Mouse (Mus musculus) kidney, embryonic 16.5 days (tissue): ENCODE measurements around the gene Gm42906. TPM values are rescaled to one million over a fixed set of nuclear protein-coding genes. Genes with fewer than 3 reads are reported as not detected.

Experiments
- ATAC-seq: fragments of 200-750 bp; cut with Nextera tagmentation; 2 replicates; pipeline ENCODE4 v1.8.0; 2017; ENCODE audit warnings: moderate TSS enrichment; ENCODE audit not compliant: low FRiP score, low TSS enrichment
- H3K27ac ChIP-seq: fragments of 300-500 bp; sonication (generic); 2 replicates; pipeline ENCODE4 v1.5.1; 2014; ENCODE audit warnings: low read length
- H3K27me3 ChIP-seq: fragments of 300-500 bp; sonication (generic); 2 replicates; pipeline ENCODE4 v1.6.1; 2014; ENCODE audit warnings: low read length, control low read depth, mixed read lengths; ENCODE audit not compliant: insufficient read depth
- H3K36me3 ChIP-seq: fragments of 300-500 bp; sonication (generic); 2 replicates; pipeline ENCODE4 v1.6.1; 2014; ENCODE audit warnings: low read length, control low read depth, mixed read lengths; ENCODE audit not compliant: insufficient read depth
- H3K4me1 ChIP-seq: fragments of 300-500 bp; sonication (generic); 2 replicates; pipeline ENCODE4 v1.6.1; 2014; ENCODE audit warnings: low read length, control low read depth, mixed read lengths; ENCODE audit not compliant: insufficient read depth
- H3K4me2 ChIP-seq: fragments of 300-500 bp; sonication (generic); replicated peaks from 2 replicates; pipeline ENCODE4 v1.6.1; 2014; ENCODE audit warnings: low read depth, low read length
- H3K4me3 ChIP-seq: fragments of 300-500 bp; sonication (generic); 2 replicates; pipeline ENCODE4 v1.5.1; 2014; ENCODE audit warnings: mild to moderate bottlenecking, low read length
- H3K9ac ChIP-seq: fragments of 300-500 bp; sonication (generic); replicated peaks from 2 replicates; pipeline ENCODE4 v1.6.1; 2014; ENCODE audit warnings: low read length
- H3K9me3 ChIP-seq: fragments of 300-500 bp; sonication (generic); 2 replicates; pipeline ENCODE4 v1.6.1; 2016; ENCODE audit warnings: low read length, control low read depth
- WGBS: fragments of 180-500 bp; shearing (Covaris S2); extraction: QIAGEN DNeasy Blood & Tissue Kit; methylation state at CpG from one replicate; pipeline ENCODE4 v1.1.7; 2014; 5-methylcytosine and 5-hydroxymethylcytosine counted together
- polyA plus RNA-seq: library from polyadenylated mRNA; unstranded; fragments of >200 nt; fragmentation: Nextera tagmentation; extraction: Ambion mirVana; gene quantifications from 2 replicates; pipeline ENCODE4 v1.2.1, GENCODE M21; 2015

The Gm42906 gene
- polyA plus RNA-seq, 1 experiment from 2014 or later: not detected

- ATAC-seq: no peak
- Histone ChIP-seq H3K4me3 (no peak overlapping the region), H3K4me1 (peaks cover 25% of the 10 kb centered on the region), H3K27me3 (no peaks in the 10 kb centered on the region), H3K4me2 (no peak overlapping the region), H3K9ac (no peak overlapping the region), H3K27ac (no peak overlapping the region), H3K9me3 (no peaks in the 10 kb centered on the region), H3K36me3 (no peaks in the 10 kb centered on the region)
- WGBS: 90% methylated on average over 9 of the region's 9 CpGs
Measured at GRCm38 (mm10) chr5:151151549-151151948, 276.4 kb downstream of the Gm42906 start.

- Histone ChIP-seq H3K4me2 (no peak overlapping the region), H3K9ac (no peak overlapping the region), H3K27me3 (no peaks in the 10 kb centered on the region), H3K9me3 (no peaks in the 10 kb centered on the region), H3K27ac (no peak overlapping the region), H3K4me3 (no peak overlapping the region), H3K36me3 (no peaks in the 10 kb centered on the region), H3K4me1 (peaks cover 12% of the 10 kb centered on the region)
- WGBS: 19% methylated on average over 8 of the region's 8 CpGs
- ATAC-seq: no peak
Measured at GRCm38 (mm10) chr5:151149509-151149908, 278.5 kb downstream of the Gm42906 start.

GRCm38 (mm10) chr5:151148079-151148478 lies 279.9 kb downstream of the Gm42906 start:
- WGBS: 86% methylated on average over 4 of the region's 4 CpGs
- no peak for ATAC-seq

DNA sequence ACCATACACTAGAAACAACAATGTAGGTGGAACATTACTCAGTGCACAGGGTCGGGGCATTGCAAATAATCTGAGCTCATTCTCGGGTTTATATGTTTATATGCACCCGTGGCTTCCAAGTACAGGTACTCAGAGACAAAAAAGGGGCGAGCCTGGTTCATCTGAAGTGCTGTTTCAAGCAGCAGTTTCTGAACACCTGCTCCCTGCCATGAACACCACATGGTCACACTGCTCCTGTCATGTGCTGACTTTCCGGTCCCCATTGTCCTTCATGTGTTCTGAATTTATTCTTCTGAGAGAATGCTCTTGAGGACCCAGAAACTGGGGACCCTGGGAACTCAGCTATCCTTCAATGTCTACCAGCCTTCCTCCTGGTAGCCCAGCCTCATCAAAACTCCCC lies 282.2 kb downstream of the Gm42906 start:
- 58% methylated on average over 5 of the region's 5 CpGs for WGBS
- Histone ChIP-seq H3K4me1 (peaks cover 31% of the 10 kb centered on the region), H3K9ac (no peak overlapping the region), H3K4me3 (no peak overlapping the region), H3K36me3 (no peaks in the 10 kb centered on the region), H3K4me2 (no peak overlapping the region), H3K27me3 (no peaks in the 10 kb centered on the region), H3K27ac (no peak overlapping the region), H3K9me3 (no peaks in the 10 kb centered on the region)
- ATAC-seq: no peak

More at GRCm38 (mm10) chr5:151148079-151148478, 279.9 kb downstream of the Gm42906 start:
- Histone ChIP-seq H3K9ac (no peak overlapping the region), H3K4me2 (no peak overlapping the region), H3K36me3 (no peaks in the 10 kb centered on the region), H3K9me3 (no peaks in the 10 kb centered on the region), H3K4me1 (peaks cover 13% of the 10 kb centered on the region; the same call in 1 of the 2 replicates), H3K27ac (no peak overlapping the region), H3K4me3 (no peak overlapping the region), H3K27me3 (no peaks in the 10 kb centered on the region)

DNA sequence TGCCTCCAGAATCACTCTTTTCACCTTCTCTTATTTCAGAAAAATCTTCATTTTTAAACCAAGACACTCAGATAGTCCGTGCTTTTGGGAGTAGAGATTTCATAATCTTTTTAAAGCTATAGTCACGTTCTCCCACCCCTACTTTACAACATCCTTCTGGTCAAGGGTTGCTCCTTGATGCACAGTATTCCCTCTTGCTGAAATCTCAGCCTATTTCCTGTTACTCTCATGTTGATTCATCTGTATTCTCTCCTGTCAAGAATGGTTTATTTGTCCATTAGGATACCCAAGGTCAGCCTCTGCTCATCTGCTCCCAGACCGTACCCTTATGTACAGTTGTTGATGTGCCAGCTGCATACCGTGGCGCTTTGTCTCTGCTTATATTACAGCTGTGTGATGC lies 284.0 kb downstream of the Gm42906 start:
- no peaks in the 10 kb centered on the region for H3K9me3 ChIP-seq
- ATAC-seq: no peak
- no peaks in the 10 kb centered on the region for H3K36me3 ChIP-seq
- H3K9ac ChIP-seq: no peak overlapping the region
- H3K4me3 ChIP-seq: no peak overlapping the region
- H3K27me3 ChIP-seq: no peaks in the 10 kb centered on the region
- peak overlapping the region; percentile 4; the same call in 1 of the 2 replicates for H3K27ac ChIP-seq
- WGBS: 74% methylated on average over 5 of the region's 5 CpGs
- peaks cover 29% of the 10 kb centered on the region for H3K4me1 ChIP-seq
- H3K4me2 ChIP-seq: no peak overlapping the region

GRCm38 (mm10) chr5:151142671-151143601 lies 285.0 kb downstream of the Gm42906 start:
- Histone ChIP-seq H3K4me3 (no peak overlapping the region), H3K9ac (peak overlapping the region; percentile 25), H3K9me3 (no peaks in the 10 kb centered on the region), H3K4me2 (no peak overlapping the region), H3K4me1 (peaks cover 29% of the 10 kb centered on the region), H3K36me3 (no peaks in the 10 kb centered on the region), H3K27me3 (no peaks in the 10 kb centered on the region), H3K27ac (peak overlapping the region; percentile 66)
- ATAC-seq: no peak; the same call in 1 of the 2 replicates
- WGBS: 32% methylated on average over 11 of the region's 11 CpGs

DNA sequence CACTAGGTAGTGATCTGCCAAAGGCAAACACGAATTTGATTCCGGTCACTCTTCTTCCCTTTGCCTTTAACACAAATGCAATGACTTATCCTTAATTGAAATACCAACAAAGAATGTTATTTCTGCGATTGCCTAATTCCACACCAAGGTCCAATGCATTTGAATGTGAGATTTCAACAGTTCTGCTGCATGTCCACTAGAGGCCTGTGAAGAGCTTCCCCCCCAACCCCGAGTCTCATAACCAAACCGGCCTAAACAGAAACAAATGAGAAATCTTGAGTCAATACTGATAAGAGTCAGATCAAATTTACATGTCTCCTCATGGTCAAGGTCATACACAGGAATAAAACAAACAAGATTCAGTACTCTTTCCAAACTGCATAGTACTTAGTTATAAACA lies 285.7 kb downstream of the Gm42906 start:
- peak; percentile 73; the same call in 1 of the 2 replicates for ATAC-seq
- no peaks in the 10 kb centered on the region for H3K36me3 ChIP-seq
- WGBS: 28% methylated on average over 5 of the region's 5 CpGs
- no peaks in the 10 kb centered on the region for H3K27me3 ChIP-seq
- peak overlapping the region; percentile 66; the same call in 1 of the 2 replicates for H3K27ac ChIP-seq
- peaks cover 29% of the 10 kb centered on the region for H3K4me1 ChIP-seq
- H3K4me2 ChIP-seq: no peak overlapping the region
- H3K4me3 ChIP-seq: no peak overlapping the region
- H3K9ac ChIP-seq: no peak overlapping the region
- no peaks in the 10 kb centered on the region for H3K9me3 ChIP-seq

DNA sequence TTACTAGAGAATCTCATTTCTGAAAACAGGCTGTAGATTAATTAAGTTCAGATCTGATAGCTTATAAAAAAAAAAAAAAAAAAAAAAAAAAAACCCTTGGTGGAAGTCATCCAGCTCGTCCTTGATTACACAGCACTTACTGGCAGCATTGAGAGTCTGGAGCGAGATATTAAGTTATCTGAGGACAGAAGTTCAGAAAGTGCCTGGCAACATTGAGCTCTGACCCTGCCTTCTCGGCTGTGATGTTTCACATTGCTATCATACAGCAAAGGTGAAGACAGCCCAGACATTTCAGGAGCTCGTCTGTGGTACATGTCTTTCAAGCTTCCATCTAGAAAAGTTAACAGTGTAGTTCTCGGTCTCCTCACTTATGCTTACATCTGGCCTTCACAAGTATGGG lies 290.1 kb downstream of the Gm42906 start:
- Histone ChIP-seq H3K4me2 (no peak overlapping the region), H3K36me3 (0 out of 2 replicates have a peak, but pooled peaks cover 4% of the 10 kb centered on the region), H3K27me3 (no peaks in the 10 kb centered on the region), H3K9me3 (peaks cover 4% of the 10 kb centered on the region; the same call in 1 of the 2 replicates), H3K9ac (no peak overlapping the region), H3K4me1 (peaks cover 32% of the 10 kb centered on the region), H3K4me3 (no peak overlapping the region), H3K27ac (no peak overlapping the region)
- 83% methylated on average over 5 of the region's 5 CpGs for WGBS
- ATAC-seq: no peak

GRCm38 (mm10) chr5:151137311-151137710 lies 290.7 kb downstream of the Gm42906 start:
- no peak overlapping the region for H3K4me3 ChIP-seq
- no peaks in the 10 kb centered on the region for H3K27me3 ChIP-seq
- peaks cover 4% of the 10 kb centered on the region; the same call in 1 of the 2 replicates for H3K9me3 ChIP-seq
- no peak for ATAC-seq
- H3K36me3 ChIP-seq: 0 out of 2 replicates have a peak, but pooled peaks cover 4% of the 10 kb centered on the region
- H3K9ac ChIP-seq: no peak overlapping the region
- H3K4me2 ChIP-seq: no peak overlapping the region
- no peak overlapping the region for H3K27ac ChIP-seq
- WGBS: 77% methylated on average over 4 of the region's 4 CpGs
- peaks cover 26% of the 10 kb centered on the region for H3K4me1 ChIP-seq

DNA sequence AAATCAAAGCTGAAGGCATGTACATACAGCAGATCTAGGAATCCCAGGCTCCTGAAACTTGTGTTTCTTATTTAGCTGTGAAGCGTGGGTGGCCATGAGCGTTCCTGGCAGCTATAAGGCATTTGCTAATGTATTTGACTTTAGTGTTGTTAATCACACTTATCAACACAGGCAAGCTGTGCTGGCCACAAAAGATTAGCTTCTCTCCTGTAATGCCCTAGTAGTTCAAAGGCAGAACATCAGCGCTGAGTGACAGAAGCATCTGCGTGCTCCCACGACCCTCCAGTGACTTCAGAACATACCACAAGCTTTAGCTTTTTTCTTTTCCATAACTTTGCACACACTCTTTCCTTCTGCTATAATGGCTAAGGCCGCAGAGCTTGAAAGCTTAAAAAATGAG lies 292.0 kb downstream of the Gm42906 start:
- H3K4me2 ChIP-seq: no peak overlapping the region
- H3K9ac ChIP-seq: no peak overlapping the region
- ATAC-seq: no peak
- peaks cover 4% of the 10 kb centered on the region; the same call in 1 of the 2 replicates for H3K9me3 ChIP-seq
- WGBS: 59% methylated on average over 6 of the region's 6 CpGs
- no peaks in the 10 kb centered on the region for H3K27me3 ChIP-seq
- H3K27ac ChIP-seq: peak overlapping the region; percentile 79
- peaks cover 17% of the 10 kb centered on the region for H3K4me1 ChIP-seq
- 0 out of 2 replicates have a peak, but pooled peaks cover 4% of the 10 kb centered on the region for H3K36me3 ChIP-seq
- H3K4me3 ChIP-seq: no peak overlapping the region
